Mouse (Mus musculus): ENCODE results near the gene Tex45.

GRCm38 (mm10) chr8:3522007-3522697, 51.5 kb downstream of the Tex45 start:
- TF ChIP-seq POLR2A (IDR thresholded peaks at IDR 0.05; ENCODE audit: insufficient read length, low read depth) = no peak
- TF ChIP-seq MAX (IDR thresholded peaks at IDR 0.05; ENCODE audit: low read depth) = no peak
- no peak for TF ChIP-seq E2F4 (IDR thresholded peaks at IDR 0.05; ENCODE audit: insufficient read depth)
- TF ChIP-seq MYOG (IDR thresholded peaks at IDR 0.05; ENCODE audit: control insufficient read depth in 1 of 3, insufficient read depth in 1 of 3, insufficient read length in 2 of 3, low read depth in 2 of 3) = no peak
- TF ChIP-seq TCF3 (IDR thresholded peaks at IDR 0.05; ENCODE audit: insufficient read length, low read depth) = no peak
- TF ChIP-seq TCF12 (IDR thresholded peaks at IDR 0.05; ENCODE audit: insufficient read depth, poor library complexity, severe bottlenecking) = no peak
- no peak for TF ChIP-seq USF1 (IDR thresholded peaks at IDR 0.05; ENCODE audit: low read depth)
- TF ChIP-seq POLR2AphosphoS2 (IDR thresholded peaks at IDR 0.05; ENCODE audit: insufficient read length, low read depth) = no peak
- no peak for TF ChIP-seq SRF (IDR thresholded peaks at IDR 0.05; ENCODE audit: control insufficient read depth, insufficient read length, low read depth)
- no peak for TF ChIP-seq CEBPB (IDR thresholded peaks at IDR 0.05; ENCODE audit: insufficient read depth, poor library complexity, severe bottlenecking)
